Mouse (Mus musculus) gastrocnemius, postnatal 10 days (tissue): Measurements from ENCODE around the gene Lhx8. TPM values are rescaled to one million over a fixed set of nuclear protein-coding genes. Genes with fewer than 3 reads are reported as not detected.

Experiments
- DNase-seq: peaks from one replicate; pipeline ENCODE4 v3.0.0; 2021; ENCODE audit warnings: mixed read lengths
- long read RNA-seq, 2 experiments: library from polyadenylated mRNA; stranded (forward); transcript quantifications; one replicate each; pipeline ENCODE4 v2.0.0; 2021
- total RNA-seq, 2 experiments: library from RNA; stranded (reverse); gene quantifications; 2 replicates each; pipeline ENCODE4 v1.2.3; 2021

Lhx8 gene
- under 1 TPM; 0.27 to 0.59 TPM for total RNA-seq
- long read RNA-seq, experiment 1: 0 reads
- long read RNA-seq, experiment 2: 0 reads

GRCm38 (mm10) chr3:154330181-154331002 is at the start of gene Lhx8:
TSS of gene Lhx8 (minus strand) at chr3:154330659.
- peak; percentile 20 for DNase-seq

- DNase-seq: no peak
Measured at GRCm38 (mm10) chr3:154373536-154373935, 43.1 kb upstream of the Lhx8 start.

GRCm38 (mm10) chr3:154372688-154373087 is 42.2 kb upstream of the Lhx8 start:
- DNase-seq: no peak

GRCm38 (mm10) chr3:154367327-154367726 is 36.9 kb upstream of the Lhx8 start:
- DNase-seq: peak; percentile 36

GRCm38 (mm10) chr3:154364604-154365209 is 34.2 kb upstream of the Lhx8 start:
- peak; percentile 32 for DNase-seq

DNA sequence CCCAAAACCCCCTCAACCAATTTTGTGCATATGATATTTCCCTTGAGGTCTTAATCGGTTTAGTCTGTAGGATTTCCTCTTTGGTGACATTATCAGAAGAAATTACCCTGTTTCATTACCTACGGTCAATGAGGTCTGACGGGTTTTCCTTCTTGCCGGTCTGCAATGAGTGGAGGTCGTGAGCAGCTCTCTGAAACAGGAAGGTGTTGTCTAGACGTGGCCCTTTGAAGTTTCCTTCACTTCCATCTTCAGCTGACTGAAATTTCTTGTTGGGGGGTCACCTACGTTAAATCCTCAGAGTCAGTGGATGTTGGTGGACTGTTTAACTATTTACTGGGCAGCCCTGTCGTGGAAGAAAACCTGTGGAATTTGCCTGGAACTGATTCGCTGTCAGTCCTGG is 33.0 kb upstream of the Lhx8 start:
- no peak for DNase-seq

DNA sequence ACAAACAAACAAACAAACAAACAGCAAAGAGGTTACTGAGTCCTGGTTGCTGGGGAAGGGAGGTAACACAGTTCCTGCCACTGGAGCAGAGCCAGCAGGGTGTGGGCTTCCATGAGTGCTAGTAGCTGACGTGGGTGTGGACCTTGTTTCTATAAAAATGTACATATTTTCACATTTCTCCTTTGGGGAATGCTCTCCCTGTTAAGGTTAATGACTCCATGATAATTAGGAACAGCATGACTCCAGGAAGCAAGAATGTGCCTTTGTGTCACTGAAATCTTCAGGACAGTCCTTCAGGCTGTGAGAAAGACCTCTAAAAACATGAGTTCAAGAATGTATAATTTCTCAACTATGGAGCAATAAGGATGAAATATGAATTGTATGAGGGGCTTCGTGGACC is 28.8 kb upstream of the Lhx8 start:
- no peak for DNase-seq

DNA sequence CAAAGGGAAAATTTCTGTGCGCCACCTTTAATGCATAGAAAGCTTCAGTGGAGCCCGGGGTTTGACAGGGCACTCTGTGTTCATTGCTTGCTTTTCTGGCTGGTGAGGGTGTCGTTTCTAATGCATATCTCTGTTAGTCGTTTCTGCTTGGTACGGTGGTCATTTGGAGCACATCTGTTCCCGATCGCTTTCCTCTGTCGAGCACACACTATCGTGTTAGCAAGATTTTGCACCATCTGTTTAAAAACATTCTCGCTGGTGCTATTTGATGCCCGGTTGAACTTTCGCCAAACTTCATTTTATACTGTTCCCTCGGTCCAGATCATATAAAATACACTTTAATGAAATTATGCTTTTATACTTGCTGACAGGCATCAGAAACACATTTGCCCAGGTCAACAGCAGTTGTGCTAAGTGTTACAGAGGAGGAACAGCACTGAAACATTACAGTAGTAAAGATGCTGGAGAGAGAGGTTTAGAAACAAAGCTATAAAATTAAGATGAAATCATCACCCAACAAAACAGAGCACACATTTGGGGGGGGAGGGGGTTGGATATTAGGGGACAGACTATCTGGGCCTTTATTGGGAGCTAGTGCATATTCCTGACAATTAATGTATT is 9.9 kb upstream of the Lhx8 start:
- no peak for DNase-seq

- DNase-seq: no peak
Measured at GRCm38 (mm10) chr3:154339649-154340260, 9.3 kb upstream of the Lhx8 start.

DNA sequence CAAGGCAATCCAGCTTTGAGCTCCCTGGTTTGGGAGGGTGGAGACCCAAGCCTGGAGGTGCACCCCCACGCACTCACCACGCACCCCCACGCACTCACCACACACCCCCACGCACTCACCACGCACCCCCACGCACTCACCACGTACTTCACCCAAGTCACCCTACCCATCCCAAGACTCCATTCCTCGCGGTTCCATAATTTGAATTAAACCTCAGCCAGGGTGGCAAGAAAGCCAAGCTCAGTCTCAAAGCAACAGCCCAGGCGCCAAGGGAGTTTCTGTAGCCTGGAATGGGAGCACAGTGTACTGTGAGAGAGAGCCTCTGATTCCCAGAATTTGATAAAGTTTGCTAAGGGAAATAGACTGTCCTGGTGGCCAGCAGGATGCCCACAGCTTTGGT is 4.3 kb upstream of the Lhx8 start:
- no peak for DNase-seq

- no peak for DNase-seq
Measured at GRCm38 (mm10) chr3:154333401-154333999, 3.0 kb upstream of the Lhx8 start.

- DNase-seq: no peak
Measured at GRCm38 (mm10) chr3:154332941-154333340, 2.5 kb upstream of the Lhx8 start.

- peak; percentile 40 for DNase-seq
Measured at GRCm38 (mm10) chr3:154332213-154332530, 1.7 kb upstream of the Lhx8 start.

- DNase-seq: no peak
Measured at GRCm38 (mm10) chr3:154331506-154332212, 1.2 kb upstream of the Lhx8 start.

DNA sequence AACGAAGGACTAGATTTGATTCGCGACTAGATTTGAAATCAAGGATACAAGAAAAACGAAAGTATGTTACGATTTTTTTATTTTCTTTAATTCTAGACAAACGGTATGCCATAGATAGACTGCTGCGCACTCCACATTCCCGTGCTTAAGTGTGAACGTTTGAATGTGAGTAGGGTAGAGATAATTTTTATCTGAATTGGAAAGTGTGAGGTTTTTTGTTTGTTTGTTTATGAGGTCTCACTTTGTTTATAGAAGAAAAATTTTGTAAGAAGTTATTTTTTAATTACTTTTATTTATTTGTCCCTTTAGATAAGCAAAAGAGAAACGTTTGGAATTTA is 513 bp upstream of the Lhx8 start:
- DNase-seq: no peak

- peak; percentile 22 for DNase-seq
Measured at GRCm38 (mm10) chr3:154329323-154330180, 907 bp downstream of the Lhx8 start.

GRCm38 (mm10) chr3:154328721-154329322 is 1.6 kb downstream of the Lhx8 start:
- no peak for DNase-seq

DNA sequence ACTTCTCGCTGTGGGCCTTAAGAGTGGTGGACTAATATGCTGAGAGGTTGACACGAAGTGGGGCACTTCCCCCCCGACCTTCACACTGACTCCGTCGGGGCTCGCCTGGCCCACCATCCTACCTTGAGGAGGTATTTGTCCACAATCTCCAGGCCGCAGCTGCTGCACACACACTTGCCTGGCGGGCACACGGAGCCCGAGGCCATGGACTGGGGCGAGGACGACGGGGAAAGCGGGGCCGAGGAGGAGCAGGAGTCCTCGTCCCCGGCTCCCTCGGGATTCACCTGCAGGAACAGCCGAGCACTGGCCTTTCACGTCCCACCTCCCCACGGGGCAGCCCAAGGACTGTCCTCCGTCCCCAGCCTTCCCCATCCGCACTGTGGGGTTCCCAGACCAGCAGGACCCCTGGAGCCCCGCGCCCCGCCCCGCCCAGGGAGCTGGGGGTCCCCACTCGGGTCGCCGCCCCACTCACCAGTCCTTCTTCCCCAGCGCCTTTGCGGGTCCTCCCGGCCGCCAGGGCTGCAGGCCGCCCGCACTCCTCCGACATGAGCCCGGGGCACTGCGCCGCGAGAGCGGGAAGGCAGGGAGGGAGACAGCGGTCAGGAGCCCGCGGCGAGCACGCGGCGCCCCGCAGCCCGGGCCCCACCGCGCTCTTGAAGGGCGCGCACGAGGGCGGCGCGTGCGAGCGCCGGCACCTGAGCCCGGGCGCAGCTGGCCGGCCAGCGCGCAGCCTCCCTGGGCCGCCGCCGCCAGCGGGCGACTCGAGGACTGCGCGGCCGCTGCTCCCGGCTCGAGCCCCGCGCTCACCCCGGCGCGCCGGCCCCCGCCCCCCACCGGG is 2.4 kb downstream of the Lhx8 start:
- peak; percentile 23 for DNase-seq

- no peak for DNase-seq
Measured at GRCm38 (mm10) chr3:154327110-154327882, 3.2 kb downstream of the Lhx8 start.
